Comparison of ENCODE assay signal across 20 mouse cellular contexts in the genomic region with DNA sequence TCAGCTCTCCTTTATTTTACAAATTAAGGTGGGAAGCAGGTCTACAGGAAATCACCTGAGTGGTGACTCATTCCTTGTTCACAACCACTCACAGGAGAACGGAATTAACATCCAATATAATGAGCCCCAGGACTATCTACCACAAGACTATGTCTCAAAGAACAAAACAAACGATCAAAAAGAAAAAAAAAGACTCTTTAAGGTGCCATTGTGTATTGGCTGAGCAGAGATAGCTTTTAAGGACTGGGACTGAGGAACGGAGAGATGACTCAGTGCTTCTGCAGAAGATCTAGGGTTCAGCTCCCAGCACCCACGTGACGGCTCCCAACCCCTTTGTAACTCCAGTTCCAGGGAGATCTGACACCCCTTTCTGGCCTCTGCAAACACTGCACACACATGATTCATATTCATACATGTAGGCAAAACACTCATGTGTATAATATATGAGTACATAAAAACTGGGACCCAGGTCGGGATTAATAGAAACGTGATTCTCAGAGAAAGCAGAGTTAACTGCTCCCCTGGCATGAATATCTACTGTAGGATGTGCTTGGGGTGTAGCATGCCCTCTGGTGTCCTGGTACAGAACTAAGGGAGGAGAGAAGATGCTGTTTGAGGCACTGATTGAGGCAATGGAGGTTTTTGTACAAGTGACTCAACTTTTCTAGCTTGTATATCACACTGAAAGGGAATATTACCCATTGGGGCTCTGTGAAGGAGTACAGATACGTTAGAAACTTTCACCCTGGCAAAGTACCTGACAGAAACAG. TPM values are rescaled to one million over a fixed set of nuclear protein-coding genes. Genes with fewer than 3 reads are reported as not detected.
DNase-seq lines count a peak whose midpoint lies in the region; ATAC-seq and TF ChIP-seq lines count a peak whose summit lies in the region.
"Had no signal": no experiment of that assay in that cellular context is flagged by ENCODE, and none has a peak within 500 bp of the region (broad histone marks: within the 10 kb centered on the region; RNA-seq: fewer than 3 reads in every experiment).

No protein-coding gene starts in this region.

- DNase-seq in thymus, postnatal 4 days: peak; percentile 38
- no peak for DNase-seq in thymus, adult 18-20 months
- peak; percentile 73 for DNase-seq in ES-E14 (ENCODE audit: low read depth, low spot score)
- DNase-seq: cerebellum, adult 8-10 months; gastrocnemius, postnatal 36 days; right cerebral cortex, postnatal 14 days; spleen, adult 18-20 months had no signal

- no peak overlapping the region for H3K4me2 ChIP-seq in intestine, postnatal 0 days (replicated peaks; ENCODE audit: low read depth)
- no peak overlapping the region for H3K4me2 ChIP-seq in intestine, embryonic 15.5 days (replicated peaks)
- H3K4me2 ChIP-seq in kidney, embryonic 16.5 days (replicated peaks; ENCODE audit: low read depth, low read length): no peak overlapping the region
- H3K4me2 ChIP-seq: forebrain, embryonic 13.5 days; heart, embryonic 12.5 days; hindbrain, embryonic 14.5 days; kidney, embryonic 15.5 days; midbrain, embryonic 12.5 days; neural tube, embryonic 13.5 days had no signal

- no peak overlapping the region for H3K4me3 ChIP-seq in intestine, postnatal 0 days (ENCODE audit: low read depth, low read length)
- H3K4me3 ChIP-seq in intestine, embryonic 15.5 days (replicated peaks): no peak overlapping the region
- H3K4me3 ChIP-seq in ES-E14 (ENCODE audit: insufficient read depth in 1 of 2, low read depth in 1 of 2, low read length in 2 of 2, poor library complexity in 1 of 2, severe bottlenecking in 1 of 2): no peak overlapping the region
- H3K4me3 ChIP-seq in kidney, embryonic 16.5 days (ENCODE audit: low read length): no peak overlapping the region
- H3K4me3 ChIP-seq: forebrain, embryonic 13.5 days; heart, embryonic 12.5 days; kidney, embryonic 15.5 days; midbrain, embryonic 12.5 days; neural tube, embryonic 13.5 days had no signal

- no peaks in the 10 kb centered on the region for H3K4me1 ChIP-seq in intestine, postnatal 0 days (replicated peaks; ENCODE audit: control insufficient read depth, insufficient read depth, low read length)
- H3K4me1 ChIP-seq in intestine, embryonic 15.5 days (replicated peaks): no peaks in the 10 kb centered on the region
- peaks cover 16 to 17% of the 10 kb centered on the region in 2 experiments for H3K4me1 ChIP-seq in ES-E14 (ENCODE audit: control insufficient read depth in 2 of 2, insufficient read depth in 2 of 2, low read length in 2 of 2, poor library complexity in 1 of 2)
- peaks cover 2% of the 10 kb centered on the region; the same call in 1 of the 2 replicates for H3K4me1 ChIP-seq in kidney, embryonic 16.5 days (ENCODE audit: insufficient read depth, low read length)
- H3K4me1 ChIP-seq: forebrain, embryonic 13.5 days; kidney, embryonic 15.5 days had no signal

- no peaks in the 10 kb centered on the region for H3K9me3 ChIP-seq in intestine, postnatal 0 days (ENCODE audit: control insufficient read depth)
- no peaks in the 10 kb centered on the region for H3K9me3 ChIP-seq in intestine, embryonic 15.5 days
- 0 out of 2 replicates have a peak, but pooled peaks cover 2% of the 10 kb centered on the region for H3K9me3 ChIP-seq in ES-E14 (ENCODE audit: control insufficient read depth, insufficient read depth, low read depth, low read length)
- peaks cover 3% of the 10 kb centered on the region; the same call in 1 of the 2 replicates for H3K9me3 ChIP-seq in kidney, embryonic 16.5 days (ENCODE audit: low read length)
- H3K9me3 ChIP-seq: forebrain, embryonic 13.5 days; kidney, embryonic 15.5 days; midbrain, embryonic 12.5 days; neural tube, embryonic 13.5 days had no signal

- H3K27ac ChIP-seq in intestine, postnatal 0 days (ENCODE audit: low read depth, low read length): no peak overlapping the region
- no peak overlapping the region for H3K27ac ChIP-seq in intestine, embryonic 15.5 days
- H3K27ac ChIP-seq in ES-E14 (ENCODE audit: insufficient read depth, low read depth, low read length, poor library complexity, severe bottlenecking): peak overlapping the region; percentile 97
- H3K27ac ChIP-seq in kidney, embryonic 16.5 days (ENCODE audit: low read length): no peak overlapping the region
- H3K27ac ChIP-seq: forebrain, embryonic 13.5 days; hindbrain, embryonic 14.5 days; kidney, embryonic 15.5 days; liver, embryonic 14.5 days; midbrain, embryonic 12.5 days; neural tube, embryonic 13.5 days had no signal

- TF ChIP-seq CTCF in intestine, postnatal 0 days (IDR thresholded peaks at IDR 0.05; ENCODE audit: low read depth): peak; percentile 18; the same call in 1 of the 2 replicates

- 82% methylated on average over 8 of the region's 8 CpGs for WGBS in intestine, postnatal 0 days
- WGBS in intestine, embryonic 15.5 days: 84% methylated on average over 8 of the region's 8 CpGs
- WGBS in kidney, embryonic 16.5 days: 78% methylated on average over 8 of the region's 8 CpGs

- H3K36me3 ChIP-seq in intestine, postnatal 0 days (ENCODE audit: control insufficient read depth, insufficient read depth): no peaks in the 10 kb centered on the region
- H3K36me3 ChIP-seq in intestine, embryonic 15.5 days: no peaks in the 10 kb centered on the region
- no peaks in the 10 kb centered on the region; the same call in none of the 2 replicates for H3K36me3 ChIP-seq in ES-E14 (ENCODE audit: control insufficient read depth, insufficient read depth, low read length, poor library complexity, severe bottlenecking)
- no peaks in the 10 kb centered on the region for H3K36me3 ChIP-seq in kidney, embryonic 16.5 days (ENCODE audit: insufficient read depth, low read length)
- H3K36me3 ChIP-seq: heart, embryonic 12.5 days; kidney, embryonic 15.5 days; midbrain, embryonic 12.5 days; neural tube, embryonic 13.5 days had no signal

- in situ Hi-C loops in ES-E14 (cut with MboI; ENCODE audit: low sequenced_read_pairs in 2 of 2, unreplicated experiment in 2 of 2): no loop called here

- no peak overlapping the region for H3K9ac ChIP-seq in intestine, postnatal 0 days (ENCODE audit: low read depth, low read length)
- no peak overlapping the region for H3K9ac ChIP-seq in intestine, embryonic 15.5 days
- H3K9ac ChIP-seq in ES-E14 (ENCODE audit: insufficient read depth, low read depth, low read length, poor library complexity, severe bottlenecking): no peak overlapping the region
- no peak overlapping the region for H3K9ac ChIP-seq in kidney, embryonic 16.5 days (replicated peaks; ENCODE audit: low read length)
- H3K9ac ChIP-seq: forebrain, embryonic 13.5 days; heart, embryonic 12.5 days; hindbrain, embryonic 14.5 days; kidney, embryonic 15.5 days; liver, embryonic 14.5 days; midbrain, embryonic 12.5 days; neural tube, embryonic 13.5 days had no signal

- no peaks in the 10 kb centered on the region for H3K27me3 ChIP-seq in intestine, postnatal 0 days (replicated peaks; ENCODE audit: control insufficient read depth, insufficient read depth, low read length)
- H3K27me3 ChIP-seq in intestine, embryonic 15.5 days (replicated peaks): no peaks in the 10 kb centered on the region
- H3K27me3 ChIP-seq in kidney, embryonic 16.5 days (ENCODE audit: insufficient read depth, low read length): no peaks in the 10 kb centered on the region
- H3K27me3 ChIP-seq: forebrain, embryonic 13.5 days; heart, embryonic 12.5 days; kidney, embryonic 15.5 days; midbrain, embryonic 12.5 days; neural tube, embryonic 13.5 days had no signal

- ATAC-seq in intestine, postnatal 0 days: no peak
- no peak for ATAC-seq in intestine, embryonic 15.5 days
- no peak for ATAC-seq in granulocyte monocyte progenitor cell, adult 5-6 weeks (replicated peaks; ENCODE audit: poor library complexity, severe bottlenecking)
- ATAC-seq in kidney, embryonic 16.5 days (ENCODE audit: low FRiP score, low TSS enrichment): no peak
- ATAC-seq: CD4-positive, CD25-positive, alpha-beta regulatory T cell, adult 4 months; forebrain, embryonic 13.5 days; intestine, embryonic 16.5 days had no signal

TF ChIP-seq in ES-E14, 5 proteins besides CTCF, POLR2A, EP300 and RAD21:
- TF ChIP-seq ZC3H11A (IDR thresholded peaks at IDR 0.05; ENCODE audit: borderline replicate concordance, low read depth, low read length) (no peak), MAFK (IDR thresholded peaks at IDR 0.05; ENCODE audit: insufficient read depth, low read depth, low read length) (peak; percentile 83), ZNF384 (IDR thresholded peaks at IDR 0.05; ENCODE audit: low read depth, low read length) (peak; percentile 94), CHD2 (IDR thresholded peaks at IDR 0.05; ENCODE audit: low read depth, low read length) (0 out of 2 replicates have a peak, but pooled peaks have one; percentile 41)

RNA-seq across cellular contexts. Expression of gene Rtraf, which starts 37.9 kb away (rescaled TPM):
- 209 TPM in 2 replicates for polyA plus RNA-seq in intestine, postnatal 0 days (2015; fragmentation: Nextera tagmentation; extraction: Ambion mirVana)
- 195 and 217 TPM in 2 replicates for polyA plus RNA-seq in intestine, embryonic 15.5 days (2015; fragmentation: Nextera tagmentation; extraction: Ambion mirVana)
- 87.8 and 118 TPM in 2 replicates for total RNA-seq in ES-E14 (2012; rRNA removed)
- 142 and 146 TPM in 2 replicates for total RNA-seq in granulocyte monocyte progenitor cell, adult 5-6 weeks (2014; fragmentation: Nextera tagmentation)
- 162 and 169 TPM in 2 replicates for total RNA-seq in granulocyte monocyte progenitor cell, adult 5-6 weeks (2017)
- 193 and 195 TPM in 2 replicates for polyA plus RNA-seq in kidney, embryonic 16.5 days (2015; fragmentation: Nextera tagmentation; extraction: Ambion mirVana)

Comparison
In these comparisons a context has a peak if more than half of its experiments do, and no peak if none do; other contexts are left out.
1. DNase-seq: peak in thymus, postnatal 4 days (single experiment) and ES-E14 (single experiment); none in thymus, adult 18-20 months (0 of 2).